Mouse (Mus musculus): ENCODE measurements around the gene Clstn3.
"Not testable (repeated sequence)": the region's sequence is repeated elsewhere in the genome, so short reads cannot be mapped to it uniquely, and the experiment has no call there.

The Clstn3 gene

DNA sequence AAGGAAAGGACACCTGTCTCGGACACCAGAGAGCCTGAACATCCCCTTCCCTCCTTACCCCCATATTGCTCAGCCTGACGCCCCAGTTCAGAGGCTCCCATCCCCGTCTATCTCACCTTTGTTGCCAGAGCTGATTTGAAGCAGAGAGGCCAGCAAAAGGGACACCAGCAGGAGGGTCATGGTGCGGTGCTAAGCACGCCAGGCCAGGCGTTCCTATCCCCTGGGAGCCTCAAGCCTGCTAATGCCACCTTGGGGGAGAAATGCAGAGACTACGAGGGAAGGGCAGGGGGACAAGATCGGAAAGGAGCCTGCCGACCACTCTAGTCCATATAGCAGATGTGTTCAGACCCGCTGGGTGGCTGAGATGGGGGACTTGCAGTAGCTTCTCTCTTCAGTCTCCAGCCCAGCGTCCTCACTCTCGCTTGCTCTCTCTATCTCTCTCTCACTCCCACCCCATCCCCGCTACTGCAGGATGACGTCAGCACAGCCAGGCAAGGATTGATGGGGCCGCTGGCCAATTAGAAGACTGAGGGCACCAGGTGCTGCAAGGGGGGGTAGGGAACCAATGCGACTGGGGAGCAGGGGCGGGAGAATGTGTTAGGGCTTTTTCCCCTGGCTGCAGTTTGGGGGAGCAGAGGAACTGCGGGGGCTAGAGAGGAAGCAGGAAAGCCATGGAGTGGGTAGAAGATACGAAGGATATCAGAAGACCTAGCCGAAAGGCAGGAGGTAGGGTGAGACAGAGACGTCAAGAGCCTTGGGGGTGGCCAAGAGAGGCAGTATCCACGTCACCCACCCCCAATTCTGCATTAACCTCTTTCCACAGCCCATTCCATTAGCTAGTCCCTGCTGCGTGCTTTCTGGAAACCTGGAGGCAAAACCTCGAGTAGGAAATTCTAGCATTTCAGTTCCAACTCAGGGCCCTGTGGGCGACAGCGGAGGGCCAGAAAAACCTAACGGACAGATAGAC lies at the start of gene Clstn3:
TSS of gene Clstn3 (minus strand) at position 490 of the 967 bp plus-strand sequence.
- in situ Hi-C loops (cut with MboI; ENCODE audit: unreplicated experiment in 2 of 2) = no loop called here

GRCm38 (mm10) chr6:124512355-124512836 lies 47.8 kb upstream of the Clstn3 start, which contains the start of gene C1ra:
TSS of gene C1ra (plus strand) at chr6:124512405.
- in situ Hi-C loops (cut with MboI; ENCODE audit: unreplicated experiment in 2 of 2) = no loop called here

DNA sequence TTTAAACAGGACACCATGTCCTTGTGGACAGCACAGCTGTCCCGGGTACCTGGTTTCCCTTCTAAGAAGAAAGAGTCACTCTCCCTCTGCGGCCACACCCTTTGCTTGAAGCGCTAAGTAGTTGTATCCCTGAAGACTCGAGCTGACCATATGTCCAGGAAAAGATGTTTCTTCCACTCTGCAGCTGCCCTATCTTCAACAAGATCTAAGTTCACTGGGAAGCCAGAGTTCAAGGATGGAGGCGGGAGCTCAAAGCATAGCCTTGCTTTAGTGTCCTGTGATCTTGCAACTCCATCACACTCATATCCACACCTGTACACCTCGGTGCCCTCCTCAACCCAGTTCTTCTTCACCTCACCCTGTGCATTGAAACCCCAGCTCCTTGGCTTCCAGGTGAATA lies 47.3 kb upstream of the Clstn3 start:
- in situ Hi-C loops (cut with MboI; ENCODE audit: unreplicated experiment in 2 of 2) = no loop called here

- in situ Hi-C loops (cut with MboI; ENCODE audit: unreplicated experiment in 2 of 2) = loop anchor here (10.0 kb wide), 1 partner anchor 256 kb away; the partner anchor contains the start of gene Eno2 (in 2 of the 2)
Observed at GRCm38 (mm10) chr6:124509192-124509591, 44.6 kb upstream of the Clstn3 start.

- in situ Hi-C loops (cut with MboI; ENCODE audit: unreplicated experiment in 2 of 2) = loop anchor here (10.0 kb wide), 1 partner anchor 257 kb away; the partner anchor contains the start of gene Eno2 (in 2 of the 2)
Observed at GRCm38 (mm10) chr6:124508292-124508691, 43.7 kb upstream of the Clstn3 start.

DNA sequence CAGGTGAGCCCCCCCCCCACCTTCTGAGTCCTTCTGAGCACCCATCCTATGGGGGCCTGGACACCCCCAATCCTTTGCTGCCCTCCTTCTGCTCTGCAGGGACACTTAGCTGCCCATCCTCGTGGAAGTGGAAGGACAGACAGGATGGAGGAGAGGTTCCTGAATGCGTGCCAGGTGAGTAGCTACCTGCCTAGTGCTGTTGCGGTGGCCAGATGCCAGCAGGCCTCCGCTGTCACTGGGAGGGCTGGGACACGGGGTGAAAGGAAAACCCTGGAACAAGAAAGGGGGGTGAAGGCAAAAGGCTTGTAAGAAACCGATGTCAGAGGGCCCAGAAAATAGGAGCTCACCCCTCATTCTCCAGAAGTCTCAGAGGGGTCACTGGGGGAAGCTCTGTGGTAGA lies 42.4 kb upstream of the Clstn3 start:
- in situ Hi-C loops (cut with MboI; ENCODE audit: unreplicated experiment in 2 of 2) = loop anchor here (10.0 kb wide), 1 partner anchor 258 kb away; the partner anchor contains the start of gene Eno2 (in 2 of the 2)

DNA sequence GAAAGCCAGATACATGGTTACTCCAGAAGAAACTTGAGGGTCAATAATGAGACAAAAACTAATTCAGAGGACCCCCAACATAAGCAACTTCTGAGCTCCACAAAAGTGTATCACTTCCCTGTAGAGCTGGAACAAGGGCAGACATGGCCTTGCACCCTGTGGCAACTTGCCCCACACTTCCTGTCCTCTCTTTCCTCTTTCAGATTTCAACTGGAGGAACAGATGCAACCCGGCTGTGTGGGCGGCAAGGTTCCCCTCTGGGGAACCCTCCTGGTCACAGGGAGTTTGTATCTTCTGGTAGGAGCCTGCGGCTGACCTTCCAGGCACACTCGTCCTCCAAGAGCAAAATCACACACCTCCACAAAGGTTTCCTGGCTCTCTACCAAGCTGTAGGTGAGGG lies 40.4 kb upstream of the Clstn3 start:
- in situ Hi-C loops (cut with MboI; ENCODE audit: unreplicated experiment in 2 of 2) = loop anchor here (10.0 kb wide), 1 partner anchor 260 kb away; the partner anchor contains the start of gene Eno2 (in 2 of the 2)

GRCm38 (mm10) chr6:124502021-124502420 lies 37.4 kb upstream of the Clstn3 start:
- in situ Hi-C loops (cut with MboI; ENCODE audit: unreplicated experiment in 2 of 2) = loop anchor here (10.0 kb wide), 1 partner anchor 263 kb away; the partner anchor contains the start of gene Eno2 (in 2 of the 2)

- in situ Hi-C loops (cut with MboI; ENCODE audit: unreplicated experiment in 2 of 2) = loop anchor here (10.0 kb wide), 1 partner anchor 263 kb away; the partner anchor contains the start of gene Eno2 (in 2 of the 2)
Observed at GRCm38 (mm10) chr6:124501473-124501872, 36.9 kb upstream of the Clstn3 start.

DNA sequence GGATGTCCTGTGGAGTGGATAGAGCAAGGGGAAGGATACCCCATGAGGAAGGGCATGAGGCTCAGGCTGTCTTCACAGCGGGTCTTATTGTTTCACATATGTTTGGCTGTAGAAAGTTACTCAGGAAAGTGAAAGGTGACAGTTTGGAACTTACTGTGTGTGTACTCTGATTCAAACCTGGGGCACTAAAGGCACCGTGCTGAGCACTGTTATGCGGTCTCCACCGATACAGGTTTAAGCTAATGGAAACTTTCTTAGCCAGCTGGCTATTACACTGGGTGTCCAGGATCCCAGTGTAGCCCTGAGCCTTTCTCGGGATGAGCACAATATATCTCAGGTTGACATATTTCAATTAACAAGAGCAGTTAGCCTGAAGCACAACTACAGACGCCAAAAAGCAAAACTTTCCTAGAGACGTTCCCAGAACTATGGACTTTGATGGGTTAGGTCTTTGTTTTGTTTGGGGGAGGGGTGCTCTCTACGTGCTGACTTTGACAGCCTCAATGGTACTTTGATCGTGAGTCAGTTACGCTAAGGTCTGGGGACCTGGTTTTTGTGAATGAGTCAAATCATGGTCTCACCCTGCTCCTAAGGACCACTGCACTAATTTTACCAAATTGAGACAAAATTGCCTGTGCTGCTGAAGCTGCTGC lies 35.4 kb upstream of the Clstn3 start:
- in situ Hi-C loops (cut with MboI; ENCODE audit: unreplicated experiment in 2 of 2) = loop anchor here (10.0 kb wide), 1 partner anchor 265 kb away; the partner anchor contains the start of gene Eno2 (in 2 of the 2)

GRCm38 (mm10) chr6:124496054-124496453 lies 31.5 kb upstream of the Clstn3 start:
- in situ Hi-C loops (cut with MboI; ENCODE audit: unreplicated experiment in 2 of 2) = no loop called here

DNA sequence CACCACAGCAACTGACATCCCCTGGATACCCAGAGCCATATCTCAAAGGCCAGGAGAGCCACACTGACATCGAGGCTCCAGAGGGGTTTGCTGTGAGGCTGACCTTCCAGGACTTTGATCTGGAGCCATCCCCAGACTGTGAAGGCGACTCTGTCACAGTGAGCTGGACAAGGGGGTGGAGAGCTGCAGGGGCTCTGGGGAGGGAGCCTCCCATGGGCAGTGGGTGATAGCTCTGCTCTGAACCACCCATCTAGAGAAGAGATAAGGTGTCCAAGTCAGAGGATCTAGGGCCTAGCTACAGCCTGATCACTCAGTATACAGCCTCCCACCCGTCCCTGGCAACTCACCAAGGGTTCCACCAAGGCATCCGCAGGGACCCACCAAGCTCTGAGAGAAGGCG lies 29.3 kb upstream of the Clstn3 start:
- in situ Hi-C loops (cut with MboI; ENCODE audit: unreplicated experiment in 2 of 2) = no loop called here

GRCm38 (mm10) chr6:124492842-124493561 lies 28.4 kb upstream of the Clstn3 start, which contains the start of gene C1rl:
TSS of gene C1rl (plus strand) at chr6:124493113.
- in situ Hi-C loops (cut with MboI; ENCODE audit: unreplicated experiment in 2 of 2) = no loop called here

DNA sequence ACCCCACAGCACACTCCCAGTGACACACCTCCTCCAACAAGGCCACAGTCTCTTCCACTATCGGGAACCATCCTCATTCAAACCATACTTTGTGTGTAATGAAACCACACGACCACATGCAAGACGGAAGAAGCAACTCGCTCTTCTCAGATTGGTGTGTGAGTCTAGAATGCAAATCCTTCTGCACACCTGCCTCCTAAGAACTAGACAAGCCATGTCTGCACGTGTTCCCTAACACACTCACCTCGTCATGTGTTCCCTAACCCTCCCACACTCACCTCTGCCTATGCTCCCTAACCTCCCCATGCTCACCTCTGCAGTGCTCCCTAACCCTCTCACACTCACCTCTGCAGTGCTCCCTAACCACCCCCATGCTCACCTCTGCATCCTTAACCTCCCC lies 26.8 kb upstream of the Clstn3 start:
- in situ Hi-C loops (cut with MboI; ENCODE audit: unreplicated experiment in 2 of 2) = no loop called here

DNA sequence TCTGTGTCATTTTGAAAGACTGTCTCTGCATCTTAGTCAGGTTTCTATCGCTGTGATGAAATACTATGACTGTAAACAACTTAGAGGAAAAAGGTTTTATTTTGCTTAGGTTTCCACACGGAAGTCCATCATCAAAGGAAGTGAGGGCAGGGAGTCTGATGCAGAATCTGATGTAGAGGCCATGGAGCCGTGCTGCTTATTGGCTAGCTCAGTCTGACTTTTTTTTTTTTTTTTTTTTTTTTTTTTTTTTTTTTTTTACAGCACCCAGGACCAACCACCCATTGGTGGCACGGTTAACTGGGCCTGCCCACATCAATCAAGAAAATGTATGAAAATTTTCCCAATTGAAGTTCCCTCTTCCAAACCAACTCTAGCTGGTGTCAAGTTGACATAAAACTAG lies 24.4 kb upstream of the Clstn3 start:
- in situ Hi-C loops (cut with MboI; ENCODE audit: unreplicated experiment in 2 of 2) = no loop called here

DNA sequence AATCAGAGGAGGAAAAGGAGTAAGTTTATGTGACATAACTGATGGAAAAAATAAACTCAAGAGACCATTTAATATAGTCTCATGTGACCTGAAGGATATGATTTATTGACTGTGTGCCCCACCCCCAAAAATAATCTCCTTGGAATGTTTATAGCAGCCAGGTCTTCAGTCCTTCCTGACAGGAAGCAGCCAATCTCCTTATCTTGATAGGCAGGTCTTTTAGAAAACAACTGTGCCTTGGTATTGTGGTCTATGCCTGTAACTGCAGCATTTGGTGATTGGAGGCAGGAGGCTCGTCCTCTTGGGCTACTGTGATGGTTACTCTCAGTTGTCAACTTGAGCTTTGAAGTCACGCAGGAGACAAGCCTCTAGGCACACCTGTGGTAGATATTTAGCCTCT lies 22.9 kb upstream of the Clstn3 start:
- in situ Hi-C loops (cut with MboI; ENCODE audit: unreplicated experiment in 2 of 2) = no loop called here

GRCm38 (mm10) chr6:124485414-124486144 lies 21.0 kb upstream of the Clstn3 start:
- in situ Hi-C loops (cut with MboI; ENCODE audit: unreplicated experiment in 2 of 2) = no loop called here

DNA sequence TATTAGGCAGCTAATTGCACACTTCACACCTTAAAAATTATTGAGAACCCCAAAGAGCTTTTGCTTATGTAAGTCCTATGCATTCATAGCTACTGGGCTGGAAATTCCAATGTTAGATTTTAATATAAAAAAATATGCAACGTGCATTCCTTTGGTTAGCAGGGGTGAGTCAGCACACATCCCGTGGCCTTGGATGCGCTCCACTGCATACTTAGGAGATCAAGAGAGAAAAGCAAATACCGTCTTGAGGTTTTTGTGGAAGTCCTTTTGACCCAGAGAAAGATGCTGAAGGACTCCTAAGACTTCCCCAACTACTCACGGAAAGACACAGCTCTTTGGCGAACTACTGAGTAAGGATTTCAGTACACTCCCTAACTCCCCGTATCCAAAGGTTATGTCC lies 20.3 kb upstream of the Clstn3 start:
- in situ Hi-C loops (cut with MboI; ENCODE audit: unreplicated experiment in 2 of 2) = no loop called here

- in situ Hi-C loops (cut with MboI; ENCODE audit: unreplicated experiment in 2 of 2) = not testable (repeated sequence)
Observed at GRCm38 (mm10) chr6:124483831-124484230, 19.2 kb upstream of the Clstn3 start.

All from v-Abl transformed pro-B cells (cell line).